Mouse (Mus musculus): ENCODE measurements around the gene Spata33. TPM values are rescaled to one million over a fixed set of nuclear protein-coding genes. Genes with fewer than 3 reads are reported as not detected.
A peak's percentile ranks its signal among the peaks of the same experiment; 100 is the strongest.
"Not testable (repeated sequence)": the region's sequence is repeated elsewhere in the genome, so short reads cannot be mapped to it uniquely, and the experiment has no call there.

The Spata33 gene
- total RNA-seq, 2 experiments from 2014 or later, result 7.1 to 10.2 TPM

GRCm38 (mm10) chr8:123254099-123254885, 41.7 kb downstream of the Spata33 start, which contains the start of the genes Zfp276 and Vps9d1:
Gene Zfp276 (plus strand): TSS chr8:123254195.
Gene Vps9d1 (minus strand): TSS chr8:123254348.
- DNase-seq (ENCODE audit: low spot score in 2 of 2), result peak in 1 of 2 experiments; percentile 87
- intact Hi-C loops (cut with DNase I), result no loop called here

DNA sequence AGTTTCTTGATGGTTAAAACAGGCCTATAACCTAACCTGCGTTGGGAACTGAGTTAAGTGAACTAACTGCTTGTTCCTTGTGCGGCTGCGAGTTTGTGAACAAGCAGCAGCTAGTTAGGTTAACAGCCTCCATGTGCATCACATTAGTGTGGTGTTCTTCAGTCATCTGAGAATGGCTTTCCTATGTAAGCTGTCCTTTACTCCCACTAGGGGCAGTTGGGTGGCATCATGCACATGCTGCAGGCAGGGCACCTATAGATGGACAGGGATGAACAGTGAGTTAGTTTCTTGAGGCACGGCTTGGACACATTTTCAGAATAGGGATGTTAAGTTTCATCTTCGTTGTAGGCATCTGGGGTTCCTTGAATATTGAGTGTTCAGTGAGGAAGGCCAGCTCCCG, 42.5 kb downstream of the Spata33 start:
- intact Hi-C loops (cut with DNase I), result no loop called here
- DNase-seq (ENCODE audit: low spot score in 2 of 2), result no peak

DNA sequence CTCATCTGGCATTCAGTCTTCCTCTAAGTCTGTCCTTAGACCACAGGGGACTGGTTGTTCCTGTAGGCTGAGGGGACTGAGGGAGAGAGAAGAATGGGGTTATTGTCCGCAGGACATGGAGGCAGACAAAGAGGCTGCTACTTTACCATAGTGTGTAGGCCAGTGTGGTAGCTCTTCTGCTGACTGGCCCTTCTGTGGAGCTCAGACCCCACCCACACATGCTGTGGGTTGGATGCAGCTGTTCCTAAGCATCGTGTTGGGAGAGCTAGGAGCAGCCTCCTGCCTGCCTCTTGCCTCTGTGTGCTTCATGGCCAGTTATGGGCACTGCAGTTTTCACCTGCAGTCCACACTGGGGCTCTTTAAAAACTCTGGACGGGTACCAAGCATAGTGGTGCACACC, 44.5 kb downstream of the Spata33 start:
- intact Hi-C loops (cut with DNase I), result no loop called here
- DNase-seq (ENCODE audit: low spot score in 2 of 2), result peak in 1 of 2 experiments; percentile 37

- intact Hi-C loops (cut with DNase I); DNase-seq (ENCODE audit: low spot score in 2 of 2): not testable (repeated sequence)
Measured at GRCm38 (mm10) chr8:123257593-123257992, 45.0 kb downstream of the Spata33 start.

- intact Hi-C loops (cut with DNase I), result no loop called here
Measured at GRCm38 (mm10) chr8:123267926-123268656, 55.5 kb downstream of the Spata33 start.

DNA sequence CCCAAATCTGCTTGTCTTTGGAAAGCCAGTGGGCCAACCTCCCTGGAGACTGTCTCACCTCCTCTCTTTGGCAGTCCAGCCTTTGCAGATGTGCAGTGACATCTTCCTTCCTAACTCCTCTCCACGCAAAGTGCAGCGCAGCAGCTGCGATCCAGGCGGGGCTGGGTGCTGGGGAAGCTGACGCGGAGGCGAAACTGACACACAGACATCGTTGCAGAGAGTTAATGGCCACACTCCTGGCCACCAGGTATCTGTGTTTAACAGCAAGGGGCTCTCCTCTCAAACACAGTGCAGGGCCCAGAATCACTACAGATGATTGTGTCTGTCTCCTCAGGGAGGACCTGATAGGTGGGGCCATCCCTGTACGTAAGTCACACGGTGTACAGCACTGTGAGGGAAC, 58.5 kb downstream of the Spata33 start:
- intact Hi-C loops (cut with DNase I), result no loop called here
- DNase-seq (ENCODE audit: low spot score in 2 of 2), result no peak

More at GRCm38 (mm10) chr8:123267926-123268656, 55.5 kb downstream of the Spata33 start:
- DNase-seq (ENCODE audit: low spot score in 2 of 2), result no peak

Other genes starting within 250 kb of the Spata33 start
- gene Ankrd11, start 170.6 kb upstream of the Spata33 start, total RNA-seq (2021), result 100 to 1,000 TPM; 146 to 151 TPM
- 10 to 100 TPM; 69.0 to 69.4 TPM for gene Spg7, start 149.9 kb upstream of the Spata33 start, total RNA-seq (2021)
- gene Rpl13, start 110.5 kb upstream of the Spata33 start, total RNA-seq (2021), result 100 to 1,000 TPM; 356 to 384 TPM
- 10 to 100 TPM; 55.0 to 77.7 TPM for gene Cpne7, start 95.5 kb upstream of the Spata33 start, total RNA-seq (2021)
- gene Sult5a1, start 54.5 kb upstream of the Spata33 start, total RNA-seq (2021), result under 1 TPM in 1 of 2 experiments, not detected in 1; 0.59 TPM
- not detected for gene Dpep1, start 26.6 kb upstream of the Spata33 start, total RNA-seq (2021)
- gene Chmp1a, start 69 bp upstream of the Spata33 start, total RNA-seq (2021), result 100 to 1,000 TPM in 1 of 2 experiments, 10 to 100 TPM in 1; 99.0 to 108 TPM
- 10 to 100 TPM; 71.2 to 75.6 TPM for gene Cdk10, start 12.0 kb downstream of the Spata33 start, total RNA-seq (2021)
- 100 to 1,000 TPM; 125 to 142 TPM for gene Spata2l, start 23.4 kb downstream of the Spata33 start, total RNA-seq (2021)
- gene Zfp276, start 41.4 kb downstream of the Spata33 start, total RNA-seq (2021), result 10 to 100 TPM; 20.4 to 20.9 TPM
- gene Vps9d1, start 41.5 kb downstream of the Spata33 start, total RNA-seq (2021), result 10 to 100 TPM; 60.2 to 71.8 TPM
- 1 to 10 TPM; 4.1 to 6.5 TPM for gene Fanca, start 105.7 kb downstream of the Spata33 start, total RNA-seq (2021)
- 10 to 100 TPM; 16.3 to 17.1 TPM for gene Spire2, start 119.9 kb downstream of the Spata33 start, total RNA-seq (2021)
- gene Tcf25, start 160.9 kb downstream of the Spata33 start, total RNA-seq (2021), result 100 to 1,000 TPM; 541 to 593 TPM
- under 1 TPM in 1 of 2 experiments, not detected in 1; 0.09 TPM for gene Mc1r, start 194.3 kb downstream of the Spata33 start, total RNA-seq (2021)
- gene Tubb3, start 198.6 kb downstream of the Spata33 start, total RNA-seq (2021), result 100 to 1,000 TPM; 691 to 709 TPM
- gene Def8, start 210.7 kb downstream of the Spata33 start, total RNA-seq (2021), result 10 to 100 TPM; 76.1 to 76.7 TPM

Measured in left cerebral cortex, postnatal 14 days (tissue).